Mouse (Mus musculus) neural tube, embryonic 14.5 days (tissue): ENCODE measurements around the gene Rpl7l1. TPM values are rescaled to one million over a fixed set of nuclear protein-coding genes. Genes with fewer than 3 reads are reported as not detected.
"Not testable (repeated sequence)": the region's sequence is repeated elsewhere in the genome, so short reads cannot be mapped to it uniquely, and the experiment has no call there.

Experiments
- ATAC-seq: fragments of 200-750 bp; cut with Nextera tagmentation; 2 replicates; pipeline ENCODE4 v1.8.0; 2017; ENCODE audit warnings: low read depth, mild to moderate bottlenecking, moderate TSS enrichment, moderate library complexity
- H3K27ac ChIP-seq: fragments of 300-500 bp; sonication (generic); 2 replicates; pipeline ENCODE4 v1.5.1; 2014; ENCODE audit warnings: low read depth, mild to moderate bottlenecking, control low read depth, low read length, moderate library complexity, mixed read lengths
- H3K27me3 ChIP-seq: fragments of 300-500 bp; sonication (generic); 2 replicates; pipeline ENCODE4 v1.6.1; 2014; ENCODE audit warnings: low read length; ENCODE audit not compliant: control insufficient read depth, insufficient read depth
- H3K36me3 ChIP-seq: fragments of 300-500 bp; sonication (generic); 2 replicates; pipeline ENCODE4 v1.6.1; 2014; ENCODE audit warnings: low read length, mixed read lengths; ENCODE audit not compliant: control insufficient read depth, insufficient read depth
- H3K4me1 ChIP-seq: fragments of 300-500 bp; sonication (generic); 2 replicates; pipeline ENCODE4 v1.6.1; 2014; ENCODE audit warnings: low read length; ENCODE audit not compliant: control insufficient read depth, insufficient read depth
- H3K4me2 ChIP-seq: fragments of 300-500 bp; sonication (generic); 2 replicates; pipeline ENCODE4 v1.6.1; 2014; ENCODE audit warnings: mild to moderate bottlenecking, low read depth, low read length, control low read depth
- H3K4me3 ChIP-seq: fragments of 300-500 bp; sonication (generic); 2 replicates; pipeline ENCODE4 v1.5.1; 2014; ENCODE audit warnings: low read depth, low read length, control low read depth, mixed read lengths
- H3K9ac ChIP-seq: fragments of 300-500 bp; sonication (generic); replicated peaks from 2 replicates; pipeline ENCODE4 v1.6.1; 2014; ENCODE audit warnings: low read depth, mild to moderate bottlenecking, control low read depth, low read length, mixed read lengths
- H3K9me3 ChIP-seq: fragments of 300-500 bp; sonication (generic); 2 replicates; pipeline ENCODE4 v1.6.1; 2016; ENCODE audit warnings: low read length; ENCODE audit not compliant: control insufficient read depth
- WGBS: fragments of 180-500 bp; shearing (Covaris S2); extraction: QIAGEN DNeasy Blood & Tissue Kit; methylation state at CpG from one replicate; pipeline ENCODE4 v1.1.7; 2014; 5-methylcytosine and 5-hydroxymethylcytosine counted together
- polyA plus RNA-seq: library from polyadenylated mRNA; unstranded; fragments of >200 nt; fragmentation: Nextera tagmentation; extraction: Ambion mirVana; gene quantifications from 2 replicates; pipeline ENCODE4 v1.2.1, GENCODE M21; 2014

The Rpl7l1 gene
- polyA plus RNA-seq, 1 experiment from 2014 or later = 69.9 TPM

GRCm38 (mm10) chr17:46772404-46773277, 9.8 kb downstream of the Rpl7l1 start, which contains the start of gene 2310039H08Rik:
2310039H08Rik (plus strand) TSS chr17:46772635.
- H3K27me3 ChIP-seq = no peaks in the 10 kb centered on the region
- WGBS = under 1% methylated on average over 49 of the region's 50 CpGs
- peak within 1 kb of the TSS; percentile 67 for H3K27ac ChIP-seq
- H3K4me1 ChIP-seq = peaks cover 11% of the 10 kb centered on the region
- H3K4me2 ChIP-seq = peak within 1 kb of the TSS; percentile 95
- H3K9ac ChIP-seq = peak within 1 kb of the TSS; percentile 62
- peak within 1 kb of the TSS; percentile 88 for H3K4me3 ChIP-seq
- H3K36me3 ChIP-seq = peaks cover 27% of the 10 kb centered on the region
- ATAC-seq = peak; percentile 93
- no peaks in the 10 kb centered on the region for H3K9me3 ChIP-seq

GRCm38 (mm10) chr17:46772038-46772403, 10.5 kb downstream of the Rpl7l1 start:
- ATAC-seq = peak; percentile 25; the same call in 1 of the 2 replicates
- 15% methylated on average over 5 of the region's 5 CpGs for WGBS

GRCm38 (mm10) chr17:46771616-46772015, 10.9 kb downstream of the Rpl7l1 start:
- WGBS = 76% methylated on average over 17 of the region's 17 CpGs
- Histone ChIP-seq H3K36me3 (peaks cover 20% of the 10 kb centered on the region), H3K4me2 (peak overlapping the region; percentile 95), H3K9me3 (no peaks in the 10 kb centered on the region), H3K4me1 (peaks cover 11% of the 10 kb centered on the region), H3K27me3 (no peaks in the 10 kb centered on the region), H3K27ac (peak overlapping the region; percentile 67; the same call in 1 of the 2 replicates), H3K4me3 (peak overlapping the region; percentile 88), H3K9ac (peak overlapping the region; percentile 62; the same call in 1 of the 2 replicates)
- ATAC-seq = no peak

More at GRCm38 (mm10) chr17:46772038-46772403, 10.5 kb downstream of the Rpl7l1 start:
- H3K4me2 ChIP-seq = peak overlapping the region; percentile 95
- H3K9ac ChIP-seq = peak overlapping the region; percentile 62; the same call in 1 of the 2 replicates
- peak overlapping the region; percentile 67 for H3K27ac ChIP-seq
- peak overlapping the region; percentile 88 for H3K4me3 ChIP-seq
- no peaks in the 10 kb centered on the region for H3K27me3 ChIP-seq
- H3K36me3 ChIP-seq = peaks cover 22% of the 10 kb centered on the region
- H3K9me3 ChIP-seq = no peaks in the 10 kb centered on the region
- peaks cover 11% of the 10 kb centered on the region for H3K4me1 ChIP-seq

GRCm38 (mm10) chr17:46771025-46771424, 11.4 kb downstream of the Rpl7l1 start:
- no peak overlapping the region for H3K27ac ChIP-seq
- WGBS = 85% methylated on average over 4 of the region's 4 CpGs
- H3K4me1 ChIP-seq = peaks cover 11% of the 10 kb centered on the region
- no peaks in the 10 kb centered on the region for H3K9me3 ChIP-seq
- no peak overlapping the region for H3K9ac ChIP-seq
- H3K27me3 ChIP-seq = no peaks in the 10 kb centered on the region
- H3K36me3 ChIP-seq = peaks cover 15% of the 10 kb centered on the region
- H3K4me2 ChIP-seq = no peak overlapping the region
- no peak overlapping the region for H3K4me3 ChIP-seq
- no peak for ATAC-seq

- Histone ChIP-seq H3K27ac (no peak overlapping the region), H3K4me3 (no peak overlapping the region), H3K27me3 (no peaks in the 10 kb centered on the region)
Observed at GRCm38 (mm10) chr17:46770546-46770945, 11.9 kb downstream of the Rpl7l1 start.

GRCm38 (mm10) chr17:46767868-46768267, 14.6 kb downstream of the Rpl7l1 start:
- Histone ChIP-seq H3K4me1 (peaks cover 5% of the 10 kb centered on the region; the same call in 1 of the 2 replicates), H3K9me3 (no peaks in the 10 kb centered on the region), H3K27ac (no peak overlapping the region), H3K27me3 (no peaks in the 10 kb centered on the region), H3K36me3 (no peaks in the 10 kb centered on the region), H3K4me3 (no peak overlapping the region), H3K9ac (no peak overlapping the region), H3K4me2 (no peak overlapping the region)
- 43% methylated on average over 8 of the region's 8 CpGs for WGBS
- no peak for ATAC-seq

More at GRCm38 (mm10) chr17:46770546-46770945, 11.9 kb downstream of the Rpl7l1 start:
- Histone ChIP-seq H3K36me3 (peaks cover 10% of the 10 kb centered on the region), H3K4me2 (no peak overlapping the region), H3K4me1 (peaks cover 11% of the 10 kb centered on the region), H3K9ac (no peak overlapping the region), H3K9me3 (no peaks in the 10 kb centered on the region)
- WGBS = 90% methylated on average over 11 of the region's 11 CpGs
- no peak for ATAC-seq

- not testable (repeated sequence) for H3K4me1 ChIP-seq, H3K36me3 ChIP-seq, ATAC-seq, H3K4me2 ChIP-seq, H3K4me3 ChIP-seq, H3K9ac ChIP-seq, H3K9me3 ChIP-seq, H3K27ac ChIP-seq, H3K27me3 ChIP-seq
- WGBS = 76% methylated on average over 8 of the region's 9 CpGs
Observed at GRCm38 (mm10) chr17:46764916-46765315, 17.6 kb downstream of the Rpl7l1 start.

- Histone ChIP-seq H3K36me3 (no peaks in the 10 kb centered on the region), H3K9ac (no peak within 1 kb of the TSS), H3K4me3 (no peak within 1 kb of the TSS), H3K4me2 (no peak within 1 kb of the TSS), H3K4me1 (no peaks in the 10 kb centered on the region), H3K27me3 (no peaks in the 10 kb centered on the region), H3K9me3 (no peaks in the 10 kb centered on the region), H3K27ac (no peak within 1 kb of the TSS)
- no peak for ATAC-seq
- WGBS = 60% methylated on average over 2 of the region's 2 CpGs
Observed at GRCm38 (mm10) chr17:46763544-46763943, 18.9 kb downstream of the Rpl7l1 start, which contains the start of gene Ptcra. Ptcra (minus strand) TSS chr17:46763712.

GRCm38 (mm10) chr17:46758753-46759152, 23.7 kb downstream of the Rpl7l1 start:
- no peak overlapping the region for H3K4me3 ChIP-seq
- ATAC-seq = no peak
- H3K27me3 ChIP-seq = no peaks in the 10 kb centered on the region
- H3K9ac ChIP-seq = no peak overlapping the region
- no peaks in the 10 kb centered on the region for H3K36me3 ChIP-seq
- H3K4me2 ChIP-seq = no peak overlapping the region
- H3K4me1 ChIP-seq = no peaks in the 10 kb centered on the region
- H3K9me3 ChIP-seq = no peaks in the 10 kb centered on the region
- 85% methylated on average over 12 of the region's 12 CpGs for WGBS
- no peak overlapping the region for H3K27ac ChIP-seq
